Mouse (Mus musculus): ENCODE data around the gene Cfap77. TPM values are rescaled to one million over a fixed set of nuclear protein-coding genes. Genes with fewer than 3 reads are reported as not detected.

Cfap77 gene
- polyA plus RNA-seq, 1 experiment from 2014 or later: 1.3 TPM

DNA sequence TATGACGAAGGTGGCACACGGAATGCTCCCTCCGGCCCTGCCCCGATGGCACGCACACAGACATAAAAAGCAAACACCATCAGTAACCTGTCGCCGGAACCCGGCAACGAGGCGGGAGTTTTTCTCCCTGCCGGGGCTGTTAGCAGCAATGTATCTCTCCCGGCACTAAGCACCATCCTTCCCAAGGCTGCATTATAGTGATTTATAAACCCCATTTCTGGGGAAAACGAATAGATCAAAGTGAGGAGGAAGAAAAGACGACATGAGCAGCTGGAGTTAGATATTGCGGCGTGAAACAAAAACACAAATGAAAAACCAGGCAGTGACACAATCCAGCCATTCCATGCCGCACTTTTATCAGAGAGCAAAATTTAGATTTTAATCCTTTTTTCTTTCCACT, 33.8 kb downstream of the Cfap77 start:
- 69% methylated on average over 17 of the region's 17 CpGs for WGBS
- H3K9me3 ChIP-seq (ENCODE audit: control insufficient read depth, low read length): no peaks in the 10 kb centered on the region
- no peak for DNase-seq
- no peak overlapping the region for H3K4me3 ChIP-seq (replicated peaks; ENCODE audit: low read depth, low read length)
- H3K27ac ChIP-seq (replicated peaks; ENCODE audit: low read depth, low read length): no peak overlapping the region
- H3K9ac ChIP-seq (replicated peaks; ENCODE audit: low read length): no peak overlapping the region
- no peak for ATAC-seq (ENCODE audit: low FRiP score, low TSS enrichment)
- no peak overlapping the region for H3K4me2 ChIP-seq (ENCODE audit: low read length)
- H3K36me3 ChIP-seq (ENCODE audit: control insufficient read depth, insufficient read depth, low read length): no peaks in the 10 kb centered on the region
- peaks cover 15% of the 10 kb centered on the region for H3K4me1 ChIP-seq (ENCODE audit: control insufficient read depth, insufficient read depth, low read length)
- no peaks in the 10 kb centered on the region for H3K27me3 ChIP-seq (ENCODE audit: control insufficient read depth, insufficient read depth, low read length)

DNA sequence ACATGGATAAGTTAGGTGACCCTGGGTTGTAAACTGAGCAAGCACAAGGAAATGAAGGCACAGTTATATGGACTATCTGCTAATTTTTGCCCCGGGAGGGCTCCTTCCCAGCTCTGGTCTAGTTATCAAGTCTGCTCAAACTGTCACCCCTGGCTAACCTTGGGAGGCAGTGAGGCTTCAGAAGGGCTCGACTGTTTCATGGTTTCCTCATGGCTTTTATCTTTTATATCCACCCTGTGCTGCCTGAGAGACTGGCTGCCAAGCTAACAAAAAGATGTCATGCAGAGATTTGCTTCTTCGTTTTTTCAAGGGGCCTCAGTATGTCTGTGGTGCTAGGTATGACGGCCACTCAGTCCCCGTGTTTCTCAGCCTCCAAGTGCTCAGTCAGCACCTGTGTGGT, 36.2 kb downstream of the Cfap77 start:
- no peak for ATAC-seq (ENCODE audit: low FRiP score, low TSS enrichment)
- 41% methylated on average over 5 of the region's 5 CpGs for WGBS
- H3K4me1 ChIP-seq (ENCODE audit: control insufficient read depth, insufficient read depth, low read length): peaks cover 15% of the 10 kb centered on the region
- H3K4me2 ChIP-seq (ENCODE audit: low read length): no peak overlapping the region
- no peak overlapping the region for H3K27ac ChIP-seq (replicated peaks; ENCODE audit: low read depth, low read length)
- H3K36me3 ChIP-seq (ENCODE audit: control insufficient read depth, insufficient read depth, low read length): no peaks in the 10 kb centered on the region
- H3K9ac ChIP-seq (replicated peaks; ENCODE audit: low read length): no peak overlapping the region
- H3K9me3 ChIP-seq (ENCODE audit: control insufficient read depth, low read length): no peaks in the 10 kb centered on the region
- H3K4me3 ChIP-seq (replicated peaks; ENCODE audit: low read depth, low read length): no peak overlapping the region
- DNase-seq: no peak
- no peaks in the 10 kb centered on the region for H3K27me3 ChIP-seq (ENCODE audit: control insufficient read depth, insufficient read depth, low read length)

DNA sequence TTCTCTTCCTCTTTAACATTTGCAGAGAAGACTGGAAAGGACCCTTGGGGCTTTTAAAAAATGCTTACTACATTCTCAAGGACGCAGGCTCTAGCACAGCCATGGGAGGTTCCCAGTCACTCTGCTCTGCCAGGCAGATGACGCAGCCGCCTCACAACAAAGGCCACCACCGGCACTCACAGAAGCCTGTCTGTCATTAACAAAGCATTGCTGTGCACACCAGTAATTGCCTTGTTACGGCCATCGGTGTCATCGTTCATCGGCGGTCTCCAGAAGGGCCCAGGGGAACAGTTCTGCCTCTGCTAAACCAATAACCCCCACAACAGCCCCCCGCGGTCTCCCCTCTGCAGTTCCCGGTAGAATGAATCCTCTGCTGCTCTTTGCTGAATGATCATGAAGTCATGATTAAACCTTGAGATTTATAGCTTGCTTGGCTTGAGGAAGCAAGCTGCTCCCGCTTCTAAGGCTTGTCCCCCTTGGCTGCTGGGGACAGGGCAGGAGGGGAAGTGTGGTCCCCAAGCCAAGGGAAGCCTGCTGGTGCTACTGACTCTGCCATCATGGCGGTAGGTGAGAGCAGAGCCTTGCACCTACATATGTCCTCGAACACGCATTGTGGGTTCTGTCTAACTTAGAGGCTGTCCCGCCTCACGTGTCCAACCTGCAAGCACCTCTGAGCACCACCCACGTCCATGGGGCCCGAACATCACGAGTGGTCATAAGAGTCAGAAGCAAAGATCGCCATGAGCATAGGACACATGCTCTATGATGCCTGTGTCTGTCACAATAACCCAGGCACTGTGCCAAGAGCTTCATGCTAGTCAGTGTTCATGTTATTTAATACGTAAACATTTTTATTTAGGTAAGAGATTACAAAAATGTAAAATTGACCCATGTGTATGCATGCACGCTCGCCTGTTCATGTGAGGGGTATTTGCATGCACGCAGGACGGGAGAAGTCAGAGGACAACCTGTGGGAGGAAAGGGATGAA, 38.0 kb downstream of the Cfap77 start:
- Histone ChIP-seq H3K36me3 (ENCODE audit: control insufficient read depth, insufficient read depth, low read length) (no peaks in the 10 kb centered on the region), H3K4me3 (replicated peaks; ENCODE audit: low read depth, low read length) (no peak overlapping the region), H3K9ac (replicated peaks; ENCODE audit: low read length) (peak overlapping the region; percentile 31; the same call in 1 of the 2 replicates), H3K4me1 (ENCODE audit: control insufficient read depth, insufficient read depth, low read length) (peaks cover 15% of the 10 kb centered on the region), H3K4me2 (ENCODE audit: low read length) (peak overlapping the region; percentile 35), H3K27me3 (ENCODE audit: control insufficient read depth, insufficient read depth, low read length) (no peaks in the 10 kb centered on the region), H3K27ac (replicated peaks; ENCODE audit: low read depth, low read length) (peak overlapping the region; percentile 80), H3K9me3 (ENCODE audit: control insufficient read depth, low read length) (no peaks in the 10 kb centered on the region)
- DNase-seq (peak; percentile 78), ATAC-seq (ENCODE audit: low FRiP score, low TSS enrichment) (peak; percentile 46; the same call in 1 of the 2 replicates)
- 42% methylated on average over 27 of the region's 27 CpGs for WGBS

- DNase-seq (no peak), ATAC-seq (ENCODE audit: low FRiP score, low TSS enrichment) (no peak)
- no peaks in the 10 kb centered on the region for H3K9me3 ChIP-seq (ENCODE audit: control insufficient read depth, low read length)
- no peaks in the 10 kb centered on the region for H3K27me3 ChIP-seq (ENCODE audit: control insufficient read depth, insufficient read depth, low read length)
- H3K36me3 ChIP-seq (ENCODE audit: control insufficient read depth, insufficient read depth, low read length): no peaks in the 10 kb centered on the region
- H3K4me2 ChIP-seq (ENCODE audit: low read length): no peak overlapping the region
- no peak overlapping the region for H3K9ac ChIP-seq (replicated peaks; ENCODE audit: low read length)
- WGBS: 82% methylated on average over 5 of the region's 5 CpGs
- no peak overlapping the region for H3K27ac ChIP-seq (replicated peaks; ENCODE audit: low read depth, low read length)
- peaks cover 15% of the 10 kb centered on the region for H3K4me1 ChIP-seq (ENCODE audit: control insufficient read depth, insufficient read depth, low read length)
- no peak overlapping the region for H3K4me3 ChIP-seq (replicated peaks; ENCODE audit: low read depth, low read length)
Observed at GRCm38 (mm10) chr2:29012523-29012922, 42.3 kb downstream of the Cfap77 start.

DNA sequence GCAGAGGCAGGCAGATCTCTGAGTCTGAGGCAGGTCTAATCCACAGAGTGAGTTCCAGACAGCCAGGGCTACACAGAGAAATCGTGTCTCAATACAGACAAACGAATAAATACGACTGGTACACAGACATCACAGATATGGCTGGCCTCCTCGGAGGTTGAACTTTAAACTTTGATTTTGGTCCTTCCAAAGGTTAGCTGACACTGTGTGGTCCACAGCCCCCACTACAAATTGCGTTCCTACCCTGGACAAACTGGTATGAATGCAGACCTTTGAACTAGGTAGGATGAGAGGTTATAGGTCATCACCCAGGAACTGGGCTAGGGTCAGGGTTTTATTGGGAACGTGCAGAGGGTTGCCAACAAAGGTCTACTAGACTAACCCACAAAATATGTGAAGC, 47.2 kb downstream of the Cfap77 start:
- Histone ChIP-seq H3K9ac (replicated peaks; ENCODE audit: low read length) (no peak overlapping the region), H3K27me3 (ENCODE audit: control insufficient read depth, insufficient read depth, low read length) (no peaks in the 10 kb centered on the region), H3K27ac (replicated peaks; ENCODE audit: low read depth, low read length) (no peak overlapping the region), H3K4me1 (ENCODE audit: control insufficient read depth, insufficient read depth, low read length) (peaks cover 29% of the 10 kb centered on the region), H3K36me3 (ENCODE audit: control insufficient read depth, insufficient read depth, low read length) (no peaks in the 10 kb centered on the region), H3K9me3 (ENCODE audit: control insufficient read depth, low read length) (no peaks in the 10 kb centered on the region), H3K4me2 (ENCODE audit: low read length) (no peak overlapping the region), H3K4me3 (replicated peaks; ENCODE audit: low read depth, low read length) (no peak overlapping the region)
- 86% methylated on average over 6 of the region's 6 CpGs for WGBS
- ATAC-seq (ENCODE audit: low FRiP score, low TSS enrichment) (no peak), DNase-seq (no peak)

DNA sequence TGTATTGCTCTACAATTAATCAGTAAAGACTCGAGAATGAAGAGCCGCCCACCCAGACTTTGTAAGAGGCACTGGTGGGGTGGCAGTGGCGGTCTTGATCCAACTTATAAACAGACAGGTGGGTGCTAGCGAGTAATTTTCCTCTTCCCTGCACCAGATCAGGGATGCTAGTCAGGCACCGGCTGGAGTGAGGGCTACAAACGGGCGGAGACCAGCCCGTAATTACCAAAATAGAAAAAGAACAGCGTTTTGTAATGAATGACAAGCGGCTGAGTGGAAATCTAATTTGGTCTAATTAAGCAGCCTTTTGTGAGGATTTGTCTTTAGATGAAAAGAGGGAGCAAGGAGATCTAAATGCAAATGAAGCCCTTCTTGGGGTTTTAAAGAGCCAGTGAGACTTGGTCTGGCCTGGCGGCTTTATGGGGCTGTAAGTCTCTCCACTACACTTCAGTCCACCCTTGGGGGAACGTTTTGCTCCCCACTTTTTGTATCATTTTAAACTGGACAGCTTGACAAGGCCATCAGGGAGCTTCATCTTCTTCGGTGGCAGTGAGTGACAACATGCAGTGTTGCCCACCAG, 48.3 kb downstream of the Cfap77 start:
- Histone ChIP-seq H3K27me3 (ENCODE audit: control insufficient read depth, insufficient read depth, low read length) (no peaks in the 10 kb centered on the region), H3K4me1 (ENCODE audit: control insufficient read depth, insufficient read depth, low read length) (peaks cover 29% of the 10 kb centered on the region), H3K4me2 (ENCODE audit: low read length) (no peak overlapping the region), H3K27ac (replicated peaks; ENCODE audit: low read depth, low read length) (no peak overlapping the region), H3K9ac (replicated peaks; ENCODE audit: low read length) (no peak overlapping the region), H3K36me3 (ENCODE audit: control insufficient read depth, insufficient read depth, low read length) (no peaks in the 10 kb centered on the region), H3K4me3 (replicated peaks; ENCODE audit: low read depth, low read length) (no peak overlapping the region), H3K9me3 (ENCODE audit: control insufficient read depth, low read length) (no peaks in the 10 kb centered on the region)
- ATAC-seq (ENCODE audit: low FRiP score, low TSS enrichment) (no peak), DNase-seq (peak; percentile 47)
- WGBS: 43% methylated on average over 13 of the region's 13 CpGs

GRCm38 (mm10) chr2:29004037-29004436, 50.8 kb downstream of the Cfap77 start:
- no peak for DNase-seq
- Histone ChIP-seq H3K9me3 (ENCODE audit: control insufficient read depth, low read length) (no peaks in the 10 kb centered on the region), H3K4me1 (ENCODE audit: control insufficient read depth, insufficient read depth, low read length) (peaks cover 26% of the 10 kb centered on the region), H3K4me2 (ENCODE audit: low read length) (no peak overlapping the region), H3K9ac (replicated peaks; ENCODE audit: low read length) (no peak overlapping the region), H3K36me3 (ENCODE audit: control insufficient read depth, insufficient read depth, low read length) (no peaks in the 10 kb centered on the region), H3K4me3 (replicated peaks; ENCODE audit: low read depth, low read length) (no peak overlapping the region), H3K27me3 (ENCODE audit: control insufficient read depth, insufficient read depth, low read length) (no peaks in the 10 kb centered on the region), H3K27ac (replicated peaks; ENCODE audit: low read depth, low read length) (peak overlapping the region; percentile 43; the same call in 1 of the 2 replicates)
- 59% methylated on average over 9 of the region's 9 CpGs for WGBS
- ATAC-seq (ENCODE audit: low FRiP score, low TSS enrichment): no peak

DNA sequence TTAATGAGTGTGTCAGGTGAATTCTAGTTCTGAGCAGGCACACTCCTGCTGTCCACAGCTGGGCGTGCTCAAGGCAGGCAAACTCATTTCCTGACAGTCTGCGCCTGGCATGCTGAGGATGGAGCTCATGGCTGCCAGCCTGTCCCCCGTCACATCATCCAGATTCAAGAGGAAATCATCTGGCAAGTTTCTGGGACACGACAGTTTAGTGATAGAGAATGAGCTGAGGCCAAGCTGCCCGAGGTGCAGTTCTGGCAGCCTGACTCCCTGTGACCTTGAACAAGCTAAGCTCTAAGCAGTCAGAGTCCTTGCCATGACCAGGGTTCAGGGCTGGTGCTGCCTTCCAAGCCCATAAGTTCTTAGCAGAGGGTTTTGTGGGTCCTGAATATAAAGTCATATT, 56.6 kb downstream of the Cfap77 start:
- Histone ChIP-seq H3K27ac (replicated peaks; ENCODE audit: low read depth, low read length) (no peak overlapping the region), H3K27me3 (ENCODE audit: control insufficient read depth, insufficient read depth, low read length) (no peaks in the 10 kb centered on the region), H3K36me3 (ENCODE audit: control insufficient read depth, insufficient read depth, low read length) (no peaks in the 10 kb centered on the region), H3K9me3 (ENCODE audit: control insufficient read depth, low read length) (no peaks in the 10 kb centered on the region), H3K4me1 (ENCODE audit: control insufficient read depth, insufficient read depth, low read length) (peaks cover 29% of the 10 kb centered on the region), H3K4me2 (ENCODE audit: low read length) (no peak overlapping the region), H3K9ac (replicated peaks; ENCODE audit: low read length) (no peak overlapping the region), H3K4me3 (replicated peaks; ENCODE audit: low read depth, low read length) (no peak overlapping the region)
- ATAC-seq (ENCODE audit: low FRiP score, low TSS enrichment) (no peak), DNase-seq (no peak)
- 77% methylated on average over 5 of the region's 5 CpGs for WGBS

Measured in midbrain, embryonic 14.5 days (tissue).